Mouse (Mus musculus) kidney, embryonic 15.5 days (tissue): Measurements from ENCODE around the gene Cela3b. TPM values are rescaled to one million over a fixed set of nuclear protein-coding genes. Genes with fewer than 3 reads are reported as not detected.
"Not testable (repeated sequence)": the region's sequence is repeated elsewhere in the genome, so short reads cannot be mapped to it uniquely, and the experiment has no call there.

Experiments used
- ATAC-seq: fragments of 200-750 bp; cut with Nextera tagmentation; replicated peaks from 2 replicates; pipeline ENCODE4 v1.8.0; 2017; ENCODE audit warnings: moderate TSS enrichment; ENCODE audit not compliant: low FRiP score
- H3K27ac ChIP-seq: fragments of 300-500 bp; sonication (generic); 2 replicates; pipeline ENCODE4 v1.5.1; 2015; ENCODE audit warnings: mild to moderate bottlenecking, inconsistent platforms
- H3K27me3 ChIP-seq: fragments of 300-500 bp; sonication (generic); 2 replicates; pipeline ENCODE4 v1.6.1; 2015; ENCODE audit warnings: inconsistent platforms
- H3K36me3 ChIP-seq: fragments of 300-500 bp; sonication (generic); 2 replicates; pipeline ENCODE4 v1.6.1; 2015; ENCODE audit warnings: inconsistent platforms
- H3K4me1 ChIP-seq: fragments of 300-500 bp; sonication (generic); 2 replicates; pipeline ENCODE4 v1.6.1; 2015; ENCODE audit warnings: inconsistent platforms
- H3K4me2 ChIP-seq: fragments of 300-500 bp; sonication (generic); 2 replicates; pipeline ENCODE4 v1.6.1; 2015; ENCODE audit warnings: moderate library complexity, mild to moderate bottlenecking, inconsistent platforms
- H3K4me3 ChIP-seq: fragments of 300-500 bp; sonication (generic); replicated peaks from 2 replicates; pipeline ENCODE4 v1.5.1; 2015; ENCODE audit warnings: mild to moderate bottlenecking, inconsistent platforms
- H3K9ac ChIP-seq: fragments of 300-500 bp; sonication (generic); 2 replicates; pipeline ENCODE4 v1.6.1; 2015; ENCODE audit warnings: mild to moderate bottlenecking, inconsistent platforms
- H3K9me3 ChIP-seq: fragments of 300-500 bp; sonication (generic); replicated peaks from 2 replicates; pipeline ENCODE4 v1.6.1; 2016; ENCODE audit warnings: inconsistent platforms
- WGBS: fragments of 180-500 bp; shearing (Covaris S2); methylation state at CpG from one replicate; pipeline ENCODE4 v1.1.7; 2015; ENCODE audit warnings: mixed read lengths; 5-methylcytosine and 5-hydroxymethylcytosine counted together
- polyA plus RNA-seq: library from polyadenylated mRNA; unstranded; fragments of >200 nt; fragmentation: Nextera tagmentation; extraction: Ambion mirVana; gene quantifications from 2 replicates; pipeline ENCODE4 v1.2.1, GENCODE M21; 2015

Gene Cela3b
- polyA plus RNA-seq, 1 experiment from 2014 or later = not detected

DNA sequence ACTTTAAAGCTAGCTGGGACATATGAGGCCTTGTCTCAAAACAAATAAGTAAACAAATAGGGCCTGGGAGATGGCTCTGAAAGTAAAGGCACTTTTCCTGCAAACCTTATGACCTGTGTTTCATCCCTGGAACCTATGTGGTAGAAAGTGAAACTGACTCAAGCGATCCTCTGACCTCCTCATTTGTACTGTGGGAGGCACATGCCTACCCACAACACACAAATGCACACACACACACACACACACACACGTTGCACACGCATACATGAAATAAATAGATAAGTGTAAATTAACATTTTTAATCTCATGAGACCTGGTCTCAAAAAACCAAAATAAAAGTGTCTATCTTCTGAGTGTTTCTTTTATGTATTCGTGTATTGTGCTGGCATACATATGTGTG is 15.5 kb upstream of the Cela3b start:
- 91% methylated on average over 4 of the region's 4 CpGs for WGBS
- no peak for ATAC-seq
- no peak overlapping the region for H3K9ac ChIP-seq
- H3K27me3 ChIP-seq = no peaks in the 10 kb centered on the region
- H3K4me3 ChIP-seq = no peak overlapping the region
- no peak overlapping the region for H3K27ac ChIP-seq
- peaks cover 22% of the 10 kb centered on the region for H3K4me1 ChIP-seq
- no peak overlapping the region for H3K4me2 ChIP-seq
- no peaks in the 10 kb centered on the region for H3K36me3 ChIP-seq
- no peaks in the 10 kb centered on the region for H3K9me3 ChIP-seq

DNA sequence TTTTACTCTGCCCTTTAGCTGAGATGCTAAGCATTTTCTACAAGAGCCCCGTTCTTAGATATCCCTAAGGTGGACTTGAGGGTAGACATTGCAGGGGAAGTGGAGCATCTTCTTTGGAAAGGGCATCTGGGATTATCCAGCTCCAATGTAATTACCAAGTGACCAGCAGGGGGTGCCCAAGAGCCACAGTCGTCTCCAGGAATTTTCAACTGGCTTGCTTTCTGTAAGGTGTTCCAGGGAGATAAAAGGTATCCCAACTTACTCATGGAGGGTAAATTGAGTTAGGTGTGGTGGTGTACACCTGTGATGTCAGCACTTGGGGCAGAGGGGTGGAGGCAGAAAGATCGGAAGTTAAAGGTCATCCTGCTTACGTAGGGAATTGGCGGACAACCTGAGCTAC is 13.3 kb upstream of the Cela3b start:
- Histone ChIP-seq H3K4me3 (no peak overlapping the region), H3K36me3 (no peaks in the 10 kb centered on the region), H3K9me3 (no peaks in the 10 kb centered on the region), H3K27me3 (no peaks in the 10 kb centered on the region), H3K4me2 (no peak overlapping the region), H3K9ac (no peak overlapping the region), H3K27ac (no peak overlapping the region), H3K4me1 (peaks cover 13% of the 10 kb centered on the region)
- WGBS = 25% methylated on average over 5 of the region's 5 CpGs
- no peak for ATAC-seq

GRCm38 (mm10) chr4:137441332-137441731 is 11.0 kb upstream of the Cela3b start:
- Histone ChIP-seq H3K27ac (no peak overlapping the region), H3K9me3 (no peaks in the 10 kb centered on the region), H3K4me2 (no peak overlapping the region), H3K27me3 (no peaks in the 10 kb centered on the region), H3K4me1 (peaks cover 3% of the 10 kb centered on the region; the same call in 1 of the 2 replicates), H3K4me3 (no peak overlapping the region), H3K36me3 (no peaks in the 10 kb centered on the region), H3K9ac (no peak overlapping the region)
- 91% methylated on average over 4 of the region's 4 CpGs for WGBS
- no peak for ATAC-seq

GRCm38 (mm10) chr4:137438842-137439241 is 8.5 kb upstream of the Cela3b start:
- Histone ChIP-seq H3K27ac (no peak overlapping the region), H3K4me2 (no peak overlapping the region), H3K9me3 (no peaks in the 10 kb centered on the region), H3K36me3 (no peaks in the 10 kb centered on the region), H3K4me1 (peaks cover 2% of the 10 kb centered on the region; the same call in 1 of the 2 replicates), H3K27me3 (no peaks in the 10 kb centered on the region), H3K9ac (no peak overlapping the region), H3K4me3 (no peak overlapping the region)
- no peak for ATAC-seq
- WGBS = 93% methylated on average over 8 of the region's 8 CpGs

DNA sequence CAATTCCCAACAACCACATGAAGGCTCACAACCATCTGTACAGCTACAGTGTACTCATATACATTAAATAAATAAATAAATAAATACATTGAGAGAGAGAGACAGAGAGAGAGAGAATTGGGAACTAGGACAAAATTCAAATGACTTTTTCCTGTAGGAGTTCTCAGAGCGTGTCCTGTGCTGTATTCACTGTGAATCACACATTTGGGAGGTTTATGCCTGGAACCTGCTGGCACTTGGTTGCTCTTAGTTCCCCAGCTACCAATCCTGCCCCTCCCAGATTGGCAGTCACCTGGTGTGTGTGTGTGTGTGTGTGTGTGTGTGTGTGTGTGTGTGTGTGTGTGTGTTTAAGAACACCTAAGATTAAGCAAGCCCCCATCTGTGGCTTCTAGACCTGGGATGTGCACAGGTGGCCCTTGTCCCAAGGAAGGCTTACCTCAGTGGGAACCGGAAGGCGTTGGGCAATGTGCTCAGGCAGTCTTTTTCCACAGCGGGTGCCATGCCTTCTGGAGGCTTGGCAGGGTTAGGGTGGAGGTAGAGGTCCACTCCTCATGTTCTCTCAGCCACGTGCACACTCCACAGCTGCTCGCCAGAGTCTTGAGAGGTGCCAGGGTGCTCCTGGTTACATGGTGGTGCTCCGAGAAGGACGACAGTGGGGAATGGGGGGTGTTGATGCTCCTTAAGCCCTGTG is 6.8 kb upstream of the Cela3b start:
- no peak for ATAC-seq
- Histone ChIP-seq H3K9me3 (no peaks in the 10 kb centered on the region), H3K27ac (no peak overlapping the region), H3K9ac (no peak overlapping the region), H3K27me3 (no peaks in the 10 kb centered on the region), H3K4me1 (no peaks in the 10 kb centered on the region), H3K4me3 (no peak overlapping the region), H3K36me3 (no peaks in the 10 kb centered on the region), H3K4me2 (no peak overlapping the region)
- 88% methylated on average over 8 of the region's 8 CpGs for WGBS

GRCm38 (mm10) chr4:137432700-137433550 is 2.6 kb upstream of the Cela3b start:
- not testable (repeated sequence) for H3K9me3 ChIP-seq, H3K9ac ChIP-seq, H3K4me1 ChIP-seq, H3K4me2 ChIP-seq, H3K27me3 ChIP-seq, ATAC-seq, H3K4me3 ChIP-seq, H3K36me3 ChIP-seq, H3K27ac ChIP-seq
- 67% methylated on average over 10 of the region's 10 CpGs for WGBS

GRCm38 (mm10) chr4:137417712-137418564 is 12.4 kb downstream of the Cela3b start:
- Histone ChIP-seq H3K4me2 (no peak overlapping the region), H3K27me3 (no peaks in the 10 kb centered on the region), H3K9me3 (no peaks in the 10 kb centered on the region), H3K4me3 (no peak overlapping the region), H3K9ac (no peak overlapping the region), H3K36me3 (no peaks in the 10 kb centered on the region), H3K27ac (no peak overlapping the region), H3K4me1 (no peaks in the 10 kb centered on the region)
- ATAC-seq = no peak
- WGBS = 71% methylated on average over 11 of the region's 11 CpGs

- Histone ChIP-seq H3K36me3 (no peaks in the 10 kb centered on the region), H3K9ac (no peak overlapping the region), H3K27ac (0 out of 2 replicates have a peak overlapping the region, but pooled peaks have one; percentile 18), H3K4me3 (no peak overlapping the region), H3K27me3 (no peaks in the 10 kb centered on the region), H3K9me3 (no peaks in the 10 kb centered on the region), H3K4me2 (no peak overlapping the region), H3K4me1 (no peaks in the 10 kb centered on the region)
- ATAC-seq = no peak
- 64% methylated on average over 1 of the region's 1 CpGs for WGBS
Observed at GRCm38 (mm10) chr4:137414936-137415335, 15.4 kb downstream of the Cela3b start.

DNA sequence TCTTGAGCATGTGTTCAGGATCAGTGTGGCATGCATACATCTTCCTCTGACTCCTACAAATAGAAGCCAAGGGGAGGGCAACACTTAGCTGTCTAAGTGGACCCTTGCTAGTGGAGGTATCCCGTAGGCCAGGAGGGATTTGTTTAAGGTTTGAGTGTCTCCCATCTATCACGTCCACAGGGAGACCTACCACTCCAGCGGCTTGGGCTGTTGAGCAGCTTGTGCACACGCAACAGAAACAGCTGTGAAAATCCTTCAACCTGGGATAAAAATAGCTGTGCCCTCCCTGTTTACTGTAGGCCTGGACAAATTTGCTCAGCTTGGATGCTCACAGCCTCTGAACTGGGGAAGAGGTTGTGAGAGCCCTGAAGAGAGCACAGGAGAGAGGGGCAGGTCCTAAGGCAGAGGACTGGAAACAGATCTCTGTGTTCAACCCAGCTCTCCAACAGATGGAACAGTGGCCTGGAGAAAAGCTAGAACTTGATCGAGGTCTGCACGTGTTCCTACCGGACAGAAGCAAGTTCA is 18.1 kb downstream of the Cela3b start:
- WGBS = 69% methylated on average over 7 of the region's 7 CpGs
- not testable (repeated sequence) for H3K4me3 ChIP-seq, H3K27me3 ChIP-seq, ATAC-seq, H3K4me2 ChIP-seq, H3K9me3 ChIP-seq, H3K27ac ChIP-seq, H3K4me1 ChIP-seq, H3K9ac ChIP-seq, H3K36me3 ChIP-seq

DNA sequence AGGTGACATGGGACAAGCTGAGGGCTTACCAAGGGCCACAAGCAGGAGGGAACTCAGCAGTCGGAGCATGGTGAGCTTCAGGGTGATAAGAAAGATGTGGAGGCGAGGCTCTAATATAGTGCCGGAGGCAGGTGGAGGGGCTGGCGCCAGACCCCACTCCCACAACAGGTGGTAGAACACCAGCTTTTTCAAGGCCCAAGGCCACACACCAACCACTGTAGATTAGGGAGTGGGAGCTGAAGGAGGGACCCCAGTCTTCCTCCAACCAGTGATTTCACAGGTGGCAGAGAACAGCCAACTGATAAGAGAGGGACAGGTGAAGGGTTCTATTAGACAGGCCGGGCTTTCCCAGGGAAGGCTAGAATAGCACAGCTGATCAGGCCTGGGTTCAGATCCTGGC is 20.6 kb downstream of the Cela3b start, which contains the start of gene Cela3a:
Gene Cela3a (minus strand): TSS at position 101 of the 400 bp plus-strand sequence.
- Histone ChIP-seq H3K9ac (no peak within 1 kb of the TSS), H3K27me3 (no peaks in the 10 kb centered on the region), H3K36me3 (no peaks in the 10 kb centered on the region), H3K4me3 (no peak within 1 kb of the TSS), H3K4me1 (no peaks in the 10 kb centered on the region), H3K4me2 (no peak within 1 kb of the TSS), H3K27ac (no peak within 1 kb of the TSS), H3K9me3 (no peaks in the 10 kb centered on the region)
- no peak for ATAC-seq
- 91% methylated on average over 5 of the region's 5 CpGs for WGBS

- H3K27ac ChIP-seq = no peak overlapping the region
- H3K4me1 ChIP-seq = no peaks in the 10 kb centered on the region
- H3K9me3 ChIP-seq = no peaks in the 10 kb centered on the region
- H3K27me3 ChIP-seq = no peaks in the 10 kb centered on the region
- no peak overlapping the region for H3K9ac ChIP-seq
- ATAC-seq = no peak
- no peak overlapping the region for H3K4me2 ChIP-seq
- no peak overlapping the region for H3K4me3 ChIP-seq
- WGBS = 88% methylated on average over 3 of the region's 3 CpGs
- no peaks in the 10 kb centered on the region for H3K36me3 ChIP-seq
Observed at GRCm38 (mm10) chr4:137405571-137405970, 24.8 kb downstream of the Cela3b start.
